Mouse (Mus musculus) stomach, postnatal 0 days (tissue): ENCODE measurements at regions not wholly inside any gene's neighbourhood (a gene's known extent, or its start where the extent isn't known, plus 50 kb on each side); places are given as distances from the start of the nearest gene placed in this dataset.

Experiments
- ATAC-seq: fragments of 200-750 bp; cut with Nextera tagmentation; 2 replicates; pipeline ENCODE4 v1.8.0; 2017; ENCODE audit not compliant: low FRiP score, low TSS enrichment
- DNase-seq: peaks from one replicate; pipeline ENCODE4 v3.0.0-alpha.2; 2016; ENCODE audit warnings: low spot score
- H3K27ac ChIP-seq: fragments of 300-500 bp; sonication (generic); replicated peaks from 2 replicates; pipeline ENCODE4 v1.5.1; 2014; ENCODE audit warnings: mild to moderate bottlenecking, control low read depth
- H3K27me3 ChIP-seq: fragments of 300-500 bp; sonication (generic); 2 replicates; pipeline ENCODE4 v1.6.1; 2014; ENCODE audit warnings: low read length; ENCODE audit not compliant: control insufficient read depth, insufficient read depth
- H3K36me3 ChIP-seq: fragments of 300-500 bp; sonication (generic); 2 replicates; pipeline ENCODE4 v1.6.1; 2014; ENCODE audit warnings: low read length, mixed read lengths; ENCODE audit not compliant: control insufficient read depth, insufficient read depth
- H3K4me1 ChIP-seq: fragments of 300-500 bp; sonication (generic); replicated peaks from 2 replicates; pipeline ENCODE4 v1.6.1; 2014; ENCODE audit warnings: antibody characterized with exemption; ENCODE audit not compliant: control insufficient read depth, insufficient read depth
- H3K4me2 ChIP-seq: fragments of 300-500 bp; sonication (generic); replicated peaks from 2 replicates; pipeline ENCODE4 v1.6.1; 2014; ENCODE audit warnings: low read depth, mild to moderate bottlenecking, control low read depth, moderate library complexity
- H3K4me3 ChIP-seq: fragments of 300-500 bp; sonication (generic); 2 replicates; pipeline ENCODE4 v1.5.1; 2014; ENCODE audit warnings: low read depth, low read length, control low read depth
- H3K9ac ChIP-seq: fragments of 300-500 bp; sonication (generic); 2 replicates; pipeline ENCODE4 v1.6.1; 2014; ENCODE audit warnings: mild to moderate bottlenecking, low read length, control low read depth, mixed read lengths
- H3K9me3 ChIP-seq: fragments of 300-500 bp; sonication (generic); 2 replicates; pipeline ENCODE4 v1.6.1; 2016; ENCODE audit warnings: low read length; ENCODE audit not compliant: control insufficient read depth
- CTCF ChIP-seq: IDR thresholded peaks from 2 replicates; pipeline ENCODE4 v1.5.1; 2016; ENCODE audit warnings: antibody characterized with exemption, low read depth, mild to moderate bottlenecking, moderate library complexity
- EP300 ChIP-seq: optimal IDR thresholded peaks from 2 replicates; pipeline ENCODE3; 2016; ENCODE audit warnings: antibody characterized with exemption
- WGBS: fragments of 180-500 bp; shearing (Covaris S2); extraction: QIAGEN DNeasy Blood & Tissue Kit; methylation state at CpG from one replicate; pipeline ENCODE4 v1.1.7; 2014; 5-methylcytosine and 5-hydroxymethylcytosine counted together

DNA sequence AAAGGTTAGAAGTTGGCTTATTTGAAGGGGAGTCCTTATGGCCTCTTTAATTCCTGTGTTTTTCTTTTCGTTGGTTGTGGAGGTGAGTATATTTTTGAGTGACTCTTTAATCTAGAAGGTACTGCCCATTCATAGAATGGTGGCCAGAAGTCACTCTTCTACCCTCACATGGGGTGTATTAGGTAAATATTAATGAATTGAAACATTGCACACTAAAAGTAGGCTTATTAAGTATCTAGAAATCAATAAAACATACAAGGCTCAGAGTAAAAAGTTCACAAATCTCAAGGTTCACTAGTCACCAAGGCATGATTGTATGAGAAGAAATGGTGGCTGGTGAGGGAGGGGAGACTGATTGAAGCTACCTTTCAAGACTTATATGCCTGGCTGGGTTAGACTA, 1167.1 kb downstream of the Sorcs3 start:
- ATAC-seq, result no peak
- WGBS, result 60% methylated on average over 1 of the region's 1 CpGs
- Histone ChIP-seq H3K27ac (no peak overlapping the region), H3K4me2 (no peak overlapping the region), H3K36me3 (no peaks in the 10 kb centered on the region), H3K4me1 (no peaks in the 10 kb centered on the region), H3K9me3 (no peaks in the 10 kb centered on the region), H3K4me3 (no peak overlapping the region), H3K27me3 (no peaks in the 10 kb centered on the region), H3K9ac (no peak overlapping the region)
- TF ChIP-seq CTCF (no peak), EP300 (no peak)
- DNase-seq, result no peak

DNA sequence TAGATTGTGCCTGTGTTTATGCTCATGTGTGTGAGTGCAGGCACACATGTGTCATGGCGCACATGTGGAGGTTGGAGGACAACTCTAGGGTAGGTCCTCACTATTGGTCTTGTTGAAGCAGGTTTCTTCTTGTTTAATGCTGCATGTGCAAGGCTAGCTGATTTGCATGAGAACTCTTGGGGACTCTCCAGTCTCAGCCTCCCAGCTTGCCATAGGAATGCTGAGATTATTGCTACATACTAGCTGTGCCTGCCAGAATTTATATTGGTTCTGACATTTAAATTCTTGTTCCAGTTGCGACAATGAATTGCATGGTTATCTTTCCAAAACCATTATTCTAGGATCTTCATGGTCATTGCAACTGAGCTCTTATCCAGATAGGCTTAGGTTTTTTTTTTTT, 1168.5 kb downstream of the Sorcs3 start:
- no peaks in the 10 kb centered on the region for H3K36me3 ChIP-seq
- TF ChIP-seq EP300 (no peak), CTCF (no peak)
- H3K9ac ChIP-seq, result no peak overlapping the region
- H3K4me3 ChIP-seq, result no peak overlapping the region
- H3K27me3 ChIP-seq, result no peaks in the 10 kb centered on the region
- no peak overlapping the region for H3K4me2 ChIP-seq
- DNase-seq (no peak), ATAC-seq (no peak)
- H3K9me3 ChIP-seq, result no peaks in the 10 kb centered on the region
- WGBS, result 90% methylated on average over 2 of the region's 2 CpGs
- no peak overlapping the region for H3K27ac ChIP-seq
- no peaks in the 10 kb centered on the region for H3K4me1 ChIP-seq

- WGBS, result 89% methylated on average over 3 of the region's 3 CpGs
- no peak for DNase-seq
These were observed 1169.1 kb downstream of the Sorcs3 start for GRCm38 (mm10) chr19:49374926-49375325.

GRCm38 (mm10) chr19:49375754-49376619, 1170.2 kb downstream of the Sorcs3 start:
- H3K4me1 ChIP-seq, result no peaks in the 10 kb centered on the region
- 14% methylated on average over 1 of the region's 1 CpGs for WGBS
- H3K4me3 ChIP-seq, result no peak overlapping the region
- no peaks in the 10 kb centered on the region for H3K36me3 ChIP-seq
- no peak overlapping the region for H3K9ac ChIP-seq
- no peaks in the 10 kb centered on the region for H3K9me3 ChIP-seq
- H3K27me3 ChIP-seq, result no peaks in the 10 kb centered on the region
- no peak overlapping the region for H3K27ac ChIP-seq
- ATAC-seq, result no peak
- no peak for DNase-seq
- H3K4me2 ChIP-seq, result no peak overlapping the region
- TF ChIP-seq CTCF (no peak), EP300 (no peak)

More at GRCm38 (mm10) chr19:49374926-49375325, 1169.1 kb downstream of the Sorcs3 start:
- TF ChIP-seq EP300 (no peak), CTCF (no peak)
- ATAC-seq, result no peak
- Histone ChIP-seq H3K27me3 (no peaks in the 10 kb centered on the region), H3K36me3 (no peaks in the 10 kb centered on the region), H3K9ac (no peak overlapping the region), H3K4me3 (no peak overlapping the region), H3K4me2 (no peak overlapping the region), H3K4me1 (no peaks in the 10 kb centered on the region), H3K27ac (no peak overlapping the region), H3K9me3 (no peaks in the 10 kb centered on the region)

- no peak for ATAC-seq
- Histone ChIP-seq H3K4me2 (no peak overlapping the region), H3K27me3 (no peaks in the 10 kb centered on the region), H3K36me3 (no peaks in the 10 kb centered on the region), H3K9me3 (no peaks in the 10 kb centered on the region), H3K27ac (no peak overlapping the region), H3K4me3 (no peak overlapping the region), H3K4me1 (no peaks in the 10 kb centered on the region), H3K9ac (no peak overlapping the region)
- WGBS, result 52% methylated on average over 3 of the region's 3 CpGs
- TF ChIP-seq CTCF (no peak), EP300 (no peak)
- DNase-seq, result no peak
These were observed 1173.8 kb downstream of the Sorcs3 start for GRCm38 (mm10) chr19:49379646-49380045.

- H3K27me3 ChIP-seq, result no peaks in the 10 kb centered on the region
- H3K36me3 ChIP-seq, result no peaks in the 10 kb centered on the region
- no peak for DNase-seq
- no peaks in the 10 kb centered on the region for H3K4me1 ChIP-seq
- H3K9me3 ChIP-seq, result no peaks in the 10 kb centered on the region
- no peak overlapping the region for H3K27ac ChIP-seq
- no peak for ATAC-seq
- 78% methylated on average over 2 of the region's 2 CpGs for WGBS
- H3K4me3 ChIP-seq, result no peak overlapping the region
- no peak overlapping the region for H3K9ac ChIP-seq
- TF ChIP-seq EP300, result no peak
- TF ChIP-seq CTCF, result no peak
- no peak overlapping the region for H3K4me2 ChIP-seq
These were observed 1190.4 kb downstream of the Sorcs3 start for GRCm38 (mm10) chr19:49396257-49396656.
